Mouse (Mus musculus): ENCODE data around the gene Glrx2.
"Not testable (repeated sequence)": the region's sequence is repeated elsewhere in the genome, so short reads cannot be mapped to it uniquely, and the experiment has no call there.

Glrx2 gene

GRCm38 (mm10) chr1:143716038-143716437 is at the start of gene Glrx2:
Gene Glrx2, plus strand, starts transcription at chr1:143716338.
- not testable (repeated sequence) for DNase-seq

GRCm38 (mm10) chr1:143675734-143676361 is 40.3 kb upstream of the Glrx2 start:
- no peak for DNase-seq

GRCm38 (mm10) chr1:143681108-143681507 is 35.0 kb upstream of the Glrx2 start:
- DNase-seq, result no peak

GRCm38 (mm10) chr1:143684849-143685248 is 31.3 kb upstream of the Glrx2 start:
- DNase-seq, result no peak

- no peak for DNase-seq
Observed at GRCm38 (mm10) chr1:143701736-143702135, 14.4 kb upstream of the Glrx2 start.

- DNase-seq, result no peak
Observed at GRCm38 (mm10) chr1:143702141-143702740, 13.9 kb upstream of the Glrx2 start.

- DNase-seq, result peak; percentile 89
Observed at GRCm38 (mm10) chr1:143702741-143703262, 13.3 kb upstream of the Glrx2 start, which contains the start of gene Cdc73. Gene Cdc73, minus strand, starts transcription at chr1:143702893.

- no peak for DNase-seq
Observed at GRCm38 (mm10) chr1:143707006-143707405, 9.1 kb upstream of the Glrx2 start.

- no peak for DNase-seq
Observed at GRCm38 (mm10) chr1:143708361-143708760, 7.8 kb upstream of the Glrx2 start.

- no peak for DNase-seq
Observed at GRCm38 (mm10) chr1:143709966-143710626, 6.0 kb upstream of the Glrx2 start.

- no peak for DNase-seq
Observed at GRCm38 (mm10) chr1:143710627-143710976, 5.5 kb upstream of the Glrx2 start.

- no peak for DNase-seq
Observed at GRCm38 (mm10) chr1:143724456-143725064, 8.4 kb downstream of the Glrx2 start.

- DNase-seq, result no peak
Observed at GRCm38 (mm10) chr1:143727701-143728445, 11.7 kb downstream of the Glrx2 start.

GRCm38 (mm10) chr1:143730899-143731298 is 14.8 kb downstream of the Glrx2 start:
- no peak for DNase-seq

- no peak for DNase-seq
Observed at GRCm38 (mm10) chr1:143731691-143732090, 15.6 kb downstream of the Glrx2 start.

GRCm38 (mm10) chr1:143733914-143734410 is 17.8 kb downstream of the Glrx2 start:
- no peak for DNase-seq

- DNase-seq, result no peak
Observed at GRCm38 (mm10) chr1:143738811-143739210, 22.7 kb downstream of the Glrx2 start.

GRCm38 (mm10) chr1:143739361-143740350 is 23.5 kb downstream of the Glrx2 start:
- DNase-seq, result peak; percentile 90

GRCm38 (mm10) chr1:143740581-143740980 is 24.4 kb downstream of the Glrx2 start:
- DNase-seq, result no peak

GRCm38 (mm10) chr1:143741331-143741730 is 25.2 kb downstream of the Glrx2 start:
- DNase-seq, result no peak

- DNase-seq, result no peak
Observed at GRCm38 (mm10) chr1:143742186-143742585, 26.0 kb downstream of the Glrx2 start.
